Mouse (Mus musculus) lung, postnatal 0 days (tissue): ENCODE data around the gene Cenpa. TPM values are rescaled to one million over a fixed set of nuclear protein-coding genes. Genes with fewer than 3 reads are reported as not detected.

ENCODE experiments used
- ATAC-seq: fragments of 200-750 bp; cut with Nextera tagmentation; 2 replicates; pipeline ENCODE4 v1.8.0; 2017; ENCODE audit warnings: moderate library complexity
- DNase-seq: peaks from one replicate; pipeline ENCODE4 v3.0.0-alpha.2; 2016; ENCODE audit warnings: low spot score
- H3K27ac ChIP-seq: fragments of 300-500 bp; sonication (generic); 2 replicates; pipeline ENCODE4 v1.5.1; 2014; ENCODE audit warnings: antibody characterized with exemption, mild to moderate bottlenecking, low read length, mixed read lengths
- H3K27me3 ChIP-seq: fragments of 300-500 bp; sonication (generic); replicated peaks from 2 replicates; pipeline ENCODE4 v1.6.1; 2014; ENCODE audit warnings: low read length, mixed read lengths; ENCODE audit not compliant: insufficient read depth
- H3K36me3 ChIP-seq: fragments of 300-500 bp; sonication (generic); 2 replicates; pipeline ENCODE4 v1.6.1; 2014; ENCODE audit warnings: low read length, mixed read lengths; ENCODE audit not compliant: insufficient read depth
- H3K4me1 ChIP-seq: fragments of 300-500 bp; sonication (generic); 2 replicates; pipeline ENCODE4 v1.6.1; 2014; ENCODE audit warnings: antibody characterized with exemption, low read depth, low read length, mixed read lengths; ENCODE audit not compliant: insufficient read depth
- H3K4me2 ChIP-seq: fragments of 300-500 bp; sonication (generic); replicated peaks from 2 replicates; pipeline ENCODE4 v1.6.1; 2014; ENCODE audit warnings: low read depth, mild to moderate bottlenecking, low read length, moderate library complexity, mixed read lengths
- H3K4me3 ChIP-seq: fragments of 300-500 bp; sonication (generic); 2 replicates; pipeline ENCODE4 v1.5.1; 2014; ENCODE audit warnings: low read depth, low read length
- H3K9ac ChIP-seq: fragments of 300-500 bp; sonication (generic); replicated peaks from 2 replicates; pipeline ENCODE4 v1.6.1; 2014; ENCODE audit warnings: low read depth, mild to moderate bottlenecking
- H3K9me3 ChIP-seq: fragments of 300-500 bp; sonication (generic); 2 replicates; pipeline ENCODE4 v1.6.1; 2016; ENCODE audit warnings: low read length, mixed read lengths
- CTCF ChIP-seq: IDR thresholded peaks from 2 replicates; pipeline ENCODE4 v1.5.1; 2016; ENCODE audit warnings: antibody characterized with exemption, mild to moderate bottlenecking
- EP300 ChIP-seq: IDR thresholded peaks from 2 replicates; pipeline ENCODE4 v1.6.1; 2016; ENCODE audit warnings: antibody characterized with exemption, mild to moderate bottlenecking, control low read depth
- WGBS: fragments of 180-500 bp; shearing (Covaris S2); extraction: QIAGEN DNeasy Blood & Tissue Kit; methylation state at CpG from one replicate; pipeline ENCODE4 v1.1.7; 2014; 5-methylcytosine and 5-hydroxymethylcytosine counted together
- polyA plus RNA-seq: library from polyadenylated mRNA; unstranded; fragments of >200 nt; fragmentation: Nextera tagmentation; extraction: Ambion mirVana; gene quantifications from 2 replicates; pipeline ENCODE4 v1.2.1, GENCODE M21; 2015

Cenpa gene
- polyA plus RNA-seq, 1 experiment from 2014 or later, result 24.4 TPM

- H3K27ac ChIP-seq, result no peak overlapping the region
- H3K9me3 ChIP-seq, result no peaks in the 10 kb centered on the region
- DNase-seq, result no peak
- TF ChIP-seq CTCF (no peak), EP300 (no peak)
- H3K4me1 ChIP-seq, result no peaks in the 10 kb centered on the region
- H3K4me3 ChIP-seq, result no peak overlapping the region
- no peak overlapping the region for H3K9ac ChIP-seq
- H3K36me3 ChIP-seq, result peaks cover 8% of the 10 kb centered on the region; the same call in 1 of the 2 replicates
- no peak overlapping the region for H3K4me2 ChIP-seq
- ATAC-seq, result no peak
- H3K27me3 ChIP-seq, result no peaks in the 10 kb centered on the region
- 81% methylated on average over 4 of the region's 4 CpGs for WGBS
Observed at GRCm38 (mm10) chr5:30659042-30659441, 7.5 kb upstream of the Cenpa start.

DNA sequence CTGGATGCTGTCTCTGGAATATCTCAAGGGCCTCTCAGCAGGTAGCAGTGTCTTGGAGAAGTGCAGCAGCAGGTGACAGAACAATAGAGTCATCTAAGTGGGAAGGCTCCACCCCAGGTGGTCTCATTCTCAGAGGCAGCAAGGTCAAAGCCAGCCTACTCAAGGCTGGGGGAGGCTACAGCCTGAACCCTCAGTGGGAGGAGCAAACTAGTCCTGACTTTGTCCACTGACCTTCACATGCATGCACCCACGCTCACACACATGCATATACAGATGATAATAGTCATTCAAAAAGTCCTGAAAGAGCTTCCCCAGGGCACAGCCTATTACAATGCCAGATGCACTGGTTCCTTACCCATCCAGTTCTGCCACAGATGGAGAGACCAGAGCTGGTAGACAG, 6.3 kb upstream of the Cenpa start:
- H3K27me3 ChIP-seq, result no peaks in the 10 kb centered on the region
- no peak for TF ChIP-seq CTCF
- TF ChIP-seq EP300, result no peak
- H3K9me3 ChIP-seq, result no peaks in the 10 kb centered on the region
- no peak overlapping the region for H3K27ac ChIP-seq
- no peaks in the 10 kb centered on the region for H3K4me1 ChIP-seq
- H3K36me3 ChIP-seq, result peaks cover 8% of the 10 kb centered on the region; the same call in 1 of the 2 replicates
- no peak for DNase-seq
- no peak for ATAC-seq
- 95% methylated on average over 1 of the region's 1 CpGs for WGBS
- H3K9ac ChIP-seq, result no peak overlapping the region
- H3K4me2 ChIP-seq, result no peak overlapping the region
- no peak overlapping the region for H3K4me3 ChIP-seq

DNA sequence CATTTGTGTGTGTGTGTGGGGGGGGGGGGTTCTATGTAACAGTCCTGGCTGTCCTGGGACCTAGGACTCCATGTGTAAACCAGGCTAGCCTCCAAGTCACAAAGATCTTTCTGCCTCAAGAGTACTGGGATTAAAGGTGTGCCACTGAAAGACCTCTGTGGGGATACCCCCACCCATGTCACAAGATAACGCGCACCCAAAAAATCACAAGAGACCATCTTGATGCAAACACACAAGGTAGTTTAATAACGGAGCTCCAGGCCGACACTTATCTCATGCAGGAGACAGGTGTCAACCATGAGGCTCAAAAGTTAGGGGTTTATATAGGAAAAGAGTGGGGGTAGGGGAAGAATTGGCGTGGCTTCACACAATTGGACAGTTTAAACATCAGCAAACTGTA, 5.8 kb upstream of the Cenpa start:
- Histone ChIP-seq H3K4me3 (no peak overlapping the region), H3K4me1 (no peaks in the 10 kb centered on the region), H3K4me2 (no peak overlapping the region), H3K9me3 (no peaks in the 10 kb centered on the region), H3K9ac (no peak overlapping the region), H3K27ac (no peak overlapping the region), H3K27me3 (no peaks in the 10 kb centered on the region), H3K36me3 (peaks cover 8% of the 10 kb centered on the region; the same call in 1 of the 2 replicates)
- TF ChIP-seq EP300 (no peak), CTCF (no peak)
- ATAC-seq, result no peak
- DNase-seq, result no peak
- 91% methylated on average over 5 of the region's 5 CpGs for WGBS

DNA sequence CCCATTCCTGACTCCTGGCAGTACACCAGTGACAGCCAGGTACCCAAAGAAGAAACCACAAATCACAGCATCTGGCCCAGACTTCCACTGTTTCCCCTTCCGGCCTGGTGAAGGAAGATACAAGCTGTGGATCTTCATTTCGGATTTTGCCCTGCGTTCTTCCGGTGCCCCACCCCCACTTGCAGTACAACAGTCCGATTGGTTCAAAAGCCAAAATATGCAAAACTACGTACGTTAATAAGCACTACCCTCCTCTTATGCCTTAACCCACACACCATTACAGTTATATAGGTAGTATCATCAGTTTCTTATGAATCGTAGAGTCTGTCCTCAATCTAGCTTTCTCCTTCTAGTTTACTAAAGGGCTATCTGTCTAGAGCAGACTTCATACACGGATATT, 1.2 kb upstream of the Cenpa start:
- no peaks in the 10 kb centered on the region for H3K27me3 ChIP-seq
- WGBS, result 90% methylated on average over 9 of the region's 9 CpGs
- no peaks in the 10 kb centered on the region for H3K4me1 ChIP-seq
- H3K36me3 ChIP-seq, result no peaks in the 10 kb centered on the region
- H3K4me2 ChIP-seq, result no peak overlapping the region
- no peak overlapping the region for H3K4me3 ChIP-seq
- H3K9ac ChIP-seq, result no peak overlapping the region
- DNase-seq, result no peak
- H3K27ac ChIP-seq, result no peak overlapping the region
- H3K9me3 ChIP-seq, result no peaks in the 10 kb centered on the region
- TF ChIP-seq CTCF, result no peak
- no peak for TF ChIP-seq EP300
- ATAC-seq, result no peak

- peak overlapping the region; percentile 90 for H3K4me2 ChIP-seq
- H3K4me1 ChIP-seq, result no peaks in the 10 kb centered on the region
- H3K27me3 ChIP-seq, result no peaks in the 10 kb centered on the region
- ATAC-seq (no peak), DNase-seq (peak; percentile 31)
- WGBS, result 47% methylated on average over 6 of the region's 6 CpGs
- H3K4me3 ChIP-seq, result peak overlapping the region; percentile 89
- H3K27ac ChIP-seq, result peak overlapping the region; percentile 87
- no peaks in the 10 kb centered on the region for H3K36me3 ChIP-seq
- H3K9ac ChIP-seq, result peak overlapping the region; percentile 20; the same call in 1 of the 2 replicates
- H3K9me3 ChIP-seq, result no peaks in the 10 kb centered on the region
- no peak for TF ChIP-seq CTCF
- no peak for TF ChIP-seq EP300
Observed at GRCm38 (mm10) chr5:30665968-30666367, 609 bp upstream of the Cenpa start.

GRCm38 (mm10) chr5:30667215-30667614, 638 bp downstream of the Cenpa start:
- Histone ChIP-seq H3K27me3 (no peaks in the 10 kb centered on the region), H3K27ac (peak overlapping the region; percentile 52; the same call in 1 of the 2 replicates), H3K4me2 (peak overlapping the region; percentile 90), H3K9ac (peak overlapping the region; percentile 74), H3K4me3 (peak overlapping the region; percentile 89), H3K36me3 (no peaks in the 10 kb centered on the region), H3K4me1 (no peaks in the 10 kb centered on the region), H3K9me3 (no peaks in the 10 kb centered on the region)
- no peak for TF ChIP-seq CTCF
- TF ChIP-seq EP300, result no peak
- no peak for DNase-seq
- no peak for ATAC-seq
- WGBS, result under 1% methylated on average over 13 of the region's 13 CpGs

- H3K9me3 ChIP-seq, result no peaks in the 10 kb centered on the region
- H3K9ac ChIP-seq, result peak overlapping the region; percentile 74
- DNase-seq (no peak), ATAC-seq (no peak)
- no peaks in the 10 kb centered on the region for H3K36me3 ChIP-seq
- 5% methylated on average over 3 of the region's 3 CpGs for WGBS
- peak overlapping the region; percentile 89; the same call in 1 of the 2 replicates for H3K4me3 ChIP-seq
- peak overlapping the region; percentile 90 for H3K4me2 ChIP-seq
- no peaks in the 10 kb centered on the region for H3K27me3 ChIP-seq
- TF ChIP-seq CTCF (no peak), EP300 (no peak)
- H3K4me1 ChIP-seq, result no peaks in the 10 kb centered on the region
- H3K27ac ChIP-seq, result no peak overlapping the region
Observed at GRCm38 (mm10) chr5:30667686-30668085, 1.1 kb downstream of the Cenpa start.
